Mouse (Mus musculus) lung, embryonic 15.5 days (tissue): ENCODE data around the gene Rps15. TPM values are rescaled to one million over a fixed set of nuclear protein-coding genes. Genes with fewer than 3 reads are reported as not detected.

Source experiments
- ATAC-seq: fragments of 200-750 bp; cut with Nextera tagmentation; 2 replicates; pipeline ENCODE4 v1.8.0; 2017; ENCODE audit warnings: moderate number of reproducible peaks, borderline replicate concordance; ENCODE audit not compliant: low FRiP score, low TSS enrichment; ENCODE audit errors: extremely low read depth
- H3K27ac ChIP-seq: fragments of 300-500 bp; sonication (generic); 2 replicates; pipeline ENCODE4 v1.5.1; 2015; ENCODE audit warnings: moderate library complexity, mild to moderate bottlenecking, inconsistent platforms
- H3K27me3 ChIP-seq: fragments of 300-500 bp; sonication (generic); 2 replicates; pipeline ENCODE4 v1.6.1; 2015; ENCODE audit warnings: inconsistent platforms
- H3K36me3 ChIP-seq: fragments of 300-500 bp; sonication (generic); 2 replicates; pipeline ENCODE4 v1.6.1; 2015; ENCODE audit warnings: inconsistent platforms
- H3K4me1 ChIP-seq: fragments of 300-500 bp; sonication (generic); 2 replicates; pipeline ENCODE4 v1.6.1; 2015; ENCODE audit warnings: inconsistent platforms
- H3K4me2 ChIP-seq: fragments of 300-500 bp; sonication (generic); 2 replicates; pipeline ENCODE4 v1.6.1; 2015; ENCODE audit warnings: inconsistent platforms, mild to moderate bottlenecking, moderate library complexity
- H3K4me3 ChIP-seq: fragments of 300-500 bp; sonication (generic); 2 replicates; pipeline ENCODE4 v1.5.1; 2015; ENCODE audit warnings: mild to moderate bottlenecking, inconsistent platforms
- H3K9ac ChIP-seq: fragments of 300-500 bp; sonication (generic); 2 replicates; pipeline ENCODE4 v1.6.1; 2015; ENCODE audit warnings: inconsistent platforms
- H3K9me3 ChIP-seq: fragments of 300-500 bp; sonication (generic); 2 replicates; pipeline ENCODE4 v1.6.1; 2016; ENCODE audit warnings: inconsistent platforms
- WGBS: fragments of 180-500 bp; shearing (Covaris S2); methylation state at CpG from one replicate; pipeline ENCODE4 v1.1.7; 2015; 5-methylcytosine and 5-hydroxymethylcytosine counted together
- microRNA-seq: library from miRNA; unstranded; fragments of <30 nt; microRNA quantifications from one replicate; pipeline ENCODE4, GENCODE M21; 2016
- polyA plus RNA-seq: library from polyadenylated mRNA; unstranded; fragments of >200 nt; fragmentation: Nextera tagmentation; extraction: Ambion mirVana; gene quantifications from 2 replicates; pipeline ENCODE4 v1.2.1, GENCODE M21; 2015

Rps15 gene
- polyA plus RNA-seq, 1 experiment from 2014 or later, result 907 TPM

- WGBS, result 19% methylated on average over 19 of the region's 19 CpGs
- H3K27me3 ChIP-seq, result peaks cover 51% of the 10 kb centered on the region
- peak overlapping the region; percentile 25; the same call in 1 of the 2 replicates for H3K4me2 ChIP-seq
Observed at GRCm38 (mm10) chr10:80339941-80340750, 47.9 kb downstream of the Rps15 start.

GRCm38 (mm10) chr10:80341026-80341425 is 48.8 kb downstream of the Rps15 start:
- H3K4me1 ChIP-seq, result peaks cover 45% of the 10 kb centered on the region
- 16% methylated on average over 21 of the region's 21 CpGs for WGBS
- no peaks in the 10 kb centered on the region for H3K36me3 ChIP-seq
- ATAC-seq, result no peak
- H3K9me3 ChIP-seq, result no peaks in the 10 kb centered on the region
- H3K27ac ChIP-seq, result no peak overlapping the region
- peaks cover 60% of the 10 kb centered on the region for H3K27me3 ChIP-seq
- no peak overlapping the region for H3K4me3 ChIP-seq
- H3K9ac ChIP-seq, result no peak overlapping the region
- 0 out of 2 replicates have a peak overlapping the region, but pooled peaks have one; percentile 63 for H3K4me2 ChIP-seq

More at GRCm38 (mm10) chr10:80339941-80340750, 47.9 kb downstream of the Rps15 start:
- Histone ChIP-seq H3K9me3 (no peaks in the 10 kb centered on the region), H3K4me1 (peaks cover 42% of the 10 kb centered on the region), H3K4me3 (no peak overlapping the region), H3K36me3 (no peaks in the 10 kb centered on the region), H3K9ac (no peak overlapping the region), H3K27ac (no peak overlapping the region)
- ATAC-seq, result no peak

DNA sequence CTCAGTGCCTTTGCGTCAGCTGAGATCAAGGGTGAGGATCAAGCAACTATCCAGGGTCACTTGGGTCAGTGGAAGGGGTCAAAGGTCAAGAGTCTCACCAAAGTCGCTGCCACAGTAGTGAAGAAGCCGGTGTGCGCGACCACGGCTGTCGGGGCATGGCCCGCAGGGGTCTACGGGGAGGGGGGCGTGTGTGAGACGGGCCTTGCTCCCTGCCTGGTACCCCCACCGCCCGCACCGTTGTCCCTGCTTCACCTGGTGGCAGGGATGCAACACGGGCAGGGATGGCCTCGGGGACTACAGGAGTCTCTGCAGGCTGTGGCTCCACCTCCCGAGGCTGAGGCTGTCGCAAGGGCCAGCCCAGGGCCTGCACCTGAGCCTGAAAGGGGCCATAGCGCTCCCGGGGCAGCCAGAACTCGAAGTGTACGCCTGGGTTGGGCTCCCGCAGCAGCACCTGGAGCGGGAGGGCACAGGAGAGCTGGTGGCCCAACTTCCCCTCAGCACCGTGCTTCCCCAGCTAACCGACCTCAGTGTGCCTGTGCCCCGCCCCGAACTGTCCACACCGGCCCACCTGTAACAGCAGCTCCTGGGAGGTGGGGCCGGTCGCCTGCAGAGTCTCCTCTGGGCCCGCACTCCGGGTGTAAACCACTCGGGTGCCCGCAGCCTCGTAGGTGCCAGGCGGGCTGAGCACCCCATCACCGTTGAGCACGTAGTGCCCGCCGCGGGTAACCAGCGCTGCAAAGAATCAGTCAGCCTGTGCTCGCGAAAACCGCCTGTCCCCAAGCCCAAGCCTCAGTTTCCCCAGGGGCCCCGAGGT is 49.4 kb downstream of the Rps15 start:
- 3% methylated on average over 47 of the region's 47 CpGs for WGBS
- peaks cover 66% of the 10 kb centered on the region for H3K27me3 ChIP-seq
- no peak for ATAC-seq
- H3K9ac ChIP-seq, result no peak overlapping the region
- H3K36me3 ChIP-seq, result no peaks in the 10 kb centered on the region
- H3K4me1 ChIP-seq, result peaks cover 45% of the 10 kb centered on the region
- peak overlapping the region; percentile 63 for H3K4me2 ChIP-seq
- H3K9me3 ChIP-seq, result no peaks in the 10 kb centered on the region
- peak overlapping the region; percentile 34 for H3K4me3 ChIP-seq
- no peak overlapping the region for H3K27ac ChIP-seq

GRCm38 (mm10) chr10:80342305-80342748 is 50.1 kb downstream of the Rps15 start:
- Histone ChIP-seq H3K9me3 (no peaks in the 10 kb centered on the region), H3K27ac (no peak overlapping the region), H3K4me1 (peaks cover 47% of the 10 kb centered on the region), H3K4me3 (peak overlapping the region; percentile 34), H3K4me2 (peak overlapping the region; percentile 63), H3K27me3 (peaks cover 72% of the 10 kb centered on the region), H3K9ac (no peak overlapping the region), H3K36me3 (no peaks in the 10 kb centered on the region)
- 0 out of 2 replicates have a peak, but pooled peaks have one; percentile 7 for ATAC-seq
- WGBS, result 3% methylated on average over 26 of the region's 26 CpGs

- Histone ChIP-seq H3K36me3 (no peaks in the 10 kb centered on the region), H3K27me3 (peaks cover 77% of the 10 kb centered on the region), H3K9ac (0 out of 2 replicates have a peak overlapping the region, but pooled peaks have one; percentile 1), H3K4me3 (peak overlapping the region; percentile 34), H3K27ac (0 out of 2 replicates have a peak overlapping the region, but pooled peaks have one; percentile 9), H3K9me3 (no peaks in the 10 kb centered on the region), H3K4me2 (peak overlapping the region; percentile 63), H3K4me1 (peaks cover 51% of the 10 kb centered on the region)
- peak; percentile 79 for ATAC-seq
- 1% methylated on average over 33 of the region's 33 CpGs for WGBS
Observed at GRCm38 (mm10) chr10:80342749-80343424, 50.6 kb downstream of the Rps15 start.

- Histone ChIP-seq H3K4me1 (peaks cover 57% of the 10 kb centered on the region), H3K36me3 (no peaks in the 10 kb centered on the region), H3K27me3 (peaks cover 83% of the 10 kb centered on the region), H3K4me2 (peak overlapping the region; percentile 63), H3K9ac (0 out of 2 replicates have a peak overlapping the region, but pooled peaks have one; percentile 1), H3K27ac (0 out of 2 replicates have a peak overlapping the region, but pooled peaks have one; percentile 9), H3K9me3 (no peaks in the 10 kb centered on the region), H3K4me3 (peak overlapping the region; percentile 34)
- WGBS, result 28% methylated on average over 13 of the region's 13 CpGs
- peak; percentile 11 for ATAC-seq
Observed at GRCm38 (mm10) chr10:80343425-80343895, 51.2 kb downstream of the Rps15 start.

Small RNA genes lying within 50 kb of the gene (microRNA-seq; reads per million reads assigned to microRNA genes)
- not detected for gene Mir6911

Other genes with a start within 250 kb of the Rps15 start
- gene Gpx4, start 245.3 kb upstream of the Rps15 start, polyA plus RNA-seq, result 523 and 535 TPM in 2 replicates
- 15.5 and 16.6 TPM in 2 replicates for gene Sbno2, start 186.9 kb upstream of the Rps15 start, polyA plus RNA-seq
- gene Stk11, start 176.7 kb upstream of the Rps15 start, polyA plus RNA-seq, result 18.6 and 22.1 TPM in 2 replicates
- 521 and 541 TPM in 2 replicates for gene Atp5d, start 153.8 kb upstream of the Rps15 start, polyA plus RNA-seq
- gene Cbarp, start 151.6 kb upstream of the Rps15 start, polyA plus RNA-seq, result 3.9 and 5.0 TPM in 2 replicates
- gene Midn, start 144.2 kb upstream of the Rps15 start, polyA plus RNA-seq, result 17.5 and 18.6 TPM in 2 replicates
- 94.6 and 95.1 TPM in 2 replicates for gene Cirbp, start 126.5 kb upstream of the Rps15 start, polyA plus RNA-seq
- gene 1600002K03Rik, start 119.5 kb upstream of the Rps15 start, polyA plus RNA-seq, result 11.6 and 14.7 TPM in 2 replicates
- 16.0 and 17.3 TPM in 2 replicates for gene Efna2, start 113.0 kb upstream of the Rps15 start, polyA plus RNA-seq
- gene Mum1, start 66.0 kb upstream of the Rps15 start, polyA plus RNA-seq, result 64.5 and 66.2 TPM in 2 replicates
- gene Ndufs7, start 43.3 kb upstream of the Rps15 start, polyA plus RNA-seq, result 321 and 329 TPM in 2 replicates
- 29.3 and 30.2 TPM in 2 replicates for gene Gamt, start 31.4 kb upstream of the Rps15 start, polyA plus RNA-seq
- 58.9 and 67.0 TPM in 2 replicates for gene Dazap1, start 31.0 kb upstream of the Rps15 start, polyA plus RNA-seq
- gene Apc2, start 3.5 kb downstream of the Rps15 start, polyA plus RNA-seq, result 0.59 and 1.3 TPM in 2 replicates
- 47.7 and 51.9 TPM in 2 replicates for gene 2310011J03Rik, start 28.1 kb downstream of the Rps15 start, polyA plus RNA-seq
- gene Pcsk4, start 37.0 kb downstream of the Rps15 start, polyA plus RNA-seq, result 3.4 and 4.0 TPM in 2 replicates
- gene Reep6, start 37.5 kb downstream of the Rps15 start, polyA plus RNA-seq, result 13.8 and 14.2 TPM in 2 replicates
- 2.5 and 3.4 TPM in 2 replicates for gene Adamtsl5, start 56.0 kb downstream of the Rps15 start, polyA plus RNA-seq
- 0.74 and 1.0 TPM in 2 replicates for gene Plk5, start 64.0 kb downstream of the Rps15 start, polyA plus RNA-seq
- 7.9 and 9.6 TPM in 2 replicates for gene Mex3d, start 95.2 kb downstream of the Rps15 start, polyA plus RNA-seq
- 276 and 277 TPM in 2 replicates for gene Mbd3, start 107.1 kb downstream of the Rps15 start, polyA plus RNA-seq
- gene Uqcr11, start 114.4 kb downstream of the Rps15 start, polyA plus RNA-seq, result 628 and 681 TPM in 2 replicates
- gene Tcf3, start 141.2 kb downstream of the Rps15 start, polyA plus RNA-seq, result 122 and 126 TPM in 2 replicates
- gene Onecut3, start 202.4 kb downstream of the Rps15 start, polyA plus RNA-seq, result not detected in 2 replicates
- 0.05 and 0.16 TPM in 2 replicates for gene Atp8b3, start 246.7 kb downstream of the Rps15 start, polyA plus RNA-seq